Mouse (Mus musculus): Measurements from ENCODE around the gene Slc37a2.
"Not testable (repeated sequence)": the region's sequence is repeated elsewhere in the genome, so short reads cannot be mapped to it uniquely, and the experiment has no call there.

Gene Slc37a2

DNA sequence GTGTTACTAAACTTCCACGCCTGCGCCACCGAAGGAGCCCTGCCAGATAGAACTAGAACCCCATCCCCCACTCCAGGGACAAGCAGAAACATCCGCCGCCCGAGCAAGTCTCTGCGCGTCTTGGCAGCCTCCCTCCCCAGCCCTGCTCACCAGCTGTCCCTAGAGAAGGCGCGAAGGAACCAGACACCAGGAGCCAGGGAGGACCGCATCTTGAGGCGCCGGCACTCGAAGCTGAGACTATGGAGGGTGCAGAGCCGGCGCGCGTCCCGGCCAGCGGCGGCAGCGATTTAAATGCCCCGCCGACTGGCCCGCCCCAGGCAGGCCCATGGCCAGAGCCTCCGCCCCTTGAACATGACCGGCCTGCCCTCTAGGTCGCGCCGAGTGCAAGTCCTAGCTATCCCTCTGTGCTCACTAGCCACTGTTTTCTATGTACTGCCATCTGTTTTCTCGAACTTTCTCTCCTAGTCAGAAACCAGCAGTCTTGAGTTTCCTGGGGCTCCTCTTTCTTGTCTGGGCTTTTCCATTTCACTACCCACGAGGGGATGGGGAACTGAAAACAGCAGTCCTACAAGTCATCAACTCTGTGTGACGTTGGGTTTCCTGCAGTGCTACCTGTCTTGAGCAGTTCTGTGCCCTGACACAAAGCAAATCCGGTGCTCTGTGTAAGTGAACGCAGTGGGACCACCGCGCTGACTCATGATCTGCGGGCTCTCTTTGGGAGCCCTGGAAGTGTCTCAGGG is at the start of gene Slc37a2:
Gene Slc37a2, minus strand, starts transcription at position 590 of the 740 bp plus-strand sequence.
- peak; percentile 53 for DNase-seq (ENCODE audit: low spot score)

DNA sequence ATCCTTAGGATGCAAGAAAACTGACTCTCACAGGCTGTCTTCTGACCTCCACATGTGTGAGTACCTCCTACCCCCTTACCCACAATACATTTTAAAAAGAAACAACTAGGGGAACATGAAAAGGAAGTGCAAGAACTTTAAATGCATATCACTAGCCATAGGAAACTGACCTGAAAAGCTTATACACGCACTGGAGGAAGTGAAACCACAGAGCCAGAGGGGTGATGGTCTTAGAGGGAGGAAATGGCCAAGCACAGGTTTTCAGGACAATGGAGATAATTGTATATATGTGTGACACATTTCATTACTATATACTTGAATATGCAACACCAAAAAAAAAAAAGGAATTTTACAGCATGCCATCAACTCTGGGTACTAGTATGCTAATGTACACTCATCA is 46.2 kb upstream of the Slc37a2 start:
- no peak for DNase-seq (ENCODE audit: low spot score)

DNA sequence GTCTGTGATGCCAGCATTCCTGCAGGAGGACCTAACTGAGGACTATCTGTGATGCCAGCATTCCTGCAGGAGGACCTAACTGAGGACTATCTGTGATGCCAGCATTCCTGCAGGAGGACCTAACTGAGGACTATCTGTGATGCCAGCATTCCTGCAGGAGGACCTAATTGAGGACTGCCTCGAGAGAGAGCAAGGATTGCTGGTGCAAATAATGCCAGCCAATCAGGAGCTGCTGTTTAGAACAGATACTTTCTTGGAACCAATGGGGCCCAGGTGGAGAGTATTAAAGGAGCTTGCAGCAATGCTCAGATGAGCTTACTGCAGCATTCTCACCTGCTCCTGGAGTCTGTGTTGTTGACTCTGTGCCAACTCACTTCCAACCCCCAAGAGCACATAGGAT is 45.0 kb upstream of the Slc37a2 start:
- not testable (repeated sequence) for DNase-seq (ENCODE audit: low spot score)

DNA sequence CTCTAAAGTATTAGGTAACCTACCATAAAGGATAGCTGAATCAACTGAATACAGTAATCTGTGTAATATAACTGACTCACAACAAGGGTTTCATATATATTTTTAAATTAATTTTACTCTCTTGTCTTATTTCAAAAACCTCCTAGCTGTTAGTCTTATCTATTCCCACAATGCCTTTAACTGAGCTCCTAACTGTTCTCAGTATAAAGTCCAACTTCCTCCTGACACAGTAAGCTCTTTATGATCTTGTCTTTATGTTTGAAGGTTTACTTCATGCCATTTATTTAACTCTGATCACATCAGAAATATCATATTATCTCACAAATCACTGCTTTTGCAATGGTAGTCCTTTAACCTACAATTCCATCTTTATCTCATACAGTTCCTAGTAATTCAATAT is 40.0 kb upstream of the Slc37a2 start:
- no peak for DNase-seq (ENCODE audit: low spot score)

DNA sequence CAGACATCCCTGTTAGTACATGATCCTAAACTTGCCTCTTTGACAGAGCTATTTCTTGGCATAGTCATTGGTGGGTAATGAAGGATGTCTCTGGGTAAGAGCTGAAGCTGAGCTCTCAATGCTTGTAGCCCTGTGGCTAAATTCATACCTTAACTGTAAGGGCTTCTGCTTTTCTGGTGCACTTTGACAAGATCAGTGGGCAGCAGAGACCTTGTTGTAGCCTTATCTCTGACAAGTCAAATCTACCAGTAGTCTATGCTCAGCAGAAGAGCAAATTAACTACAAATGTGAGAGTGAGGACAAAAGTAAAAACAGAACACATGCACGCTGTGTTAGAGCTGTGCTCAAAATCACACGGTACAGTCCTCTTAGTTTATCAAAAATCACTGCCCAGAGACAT is 11.1 kb upstream of the Slc37a2 start:
- no peak for DNase-seq (ENCODE audit: low spot score)

DNA sequence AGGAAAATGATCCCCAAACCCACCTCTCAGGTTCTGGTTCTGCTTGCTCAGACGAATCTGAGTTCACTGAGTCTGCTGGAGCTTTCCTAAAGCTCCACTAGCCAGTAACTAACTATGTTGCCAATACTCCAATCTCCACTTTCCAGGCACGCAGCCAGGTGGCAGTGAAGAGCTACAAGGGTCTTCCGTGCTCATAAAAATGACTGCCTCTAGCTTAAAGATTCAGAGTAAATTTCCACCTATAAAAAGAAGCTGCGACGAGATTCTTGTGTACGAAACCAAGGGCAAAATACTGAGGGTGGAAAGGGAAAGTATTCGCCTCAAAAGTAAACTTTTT is 319 bp upstream of the Slc37a2 start:
- peak; percentile 44 for DNase-seq (ENCODE audit: low spot score)

DNA sequence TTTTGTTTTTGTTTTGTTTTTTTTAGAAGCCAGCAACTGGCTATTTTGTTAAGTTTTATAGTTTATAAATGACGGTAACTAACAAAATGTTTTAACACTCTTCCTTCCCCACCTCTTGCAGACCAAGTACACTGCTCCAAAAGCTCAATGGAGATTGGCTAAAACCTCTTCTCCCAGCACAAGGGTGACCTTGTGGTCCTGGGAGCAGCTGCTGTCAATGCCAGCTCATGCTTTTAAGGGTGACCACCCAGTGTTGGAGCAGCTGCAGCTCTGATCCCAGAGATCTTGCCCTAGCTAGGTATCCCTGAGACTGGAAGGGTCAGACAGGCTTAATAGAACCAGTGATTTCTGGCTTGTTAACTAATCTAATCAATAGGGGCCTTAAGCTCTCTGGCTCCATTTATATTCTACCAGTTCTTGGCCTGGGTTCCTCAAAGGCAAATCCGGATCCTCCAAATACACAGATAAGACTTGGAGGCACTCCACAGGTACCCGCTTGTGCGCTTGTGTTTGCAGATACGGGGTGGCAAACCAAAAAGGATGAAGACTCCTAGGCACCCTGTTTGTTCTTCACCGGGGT is 917 bp downstream of the Slc37a2 start:
- no peak for DNase-seq (ENCODE audit: low spot score)

DNA sequence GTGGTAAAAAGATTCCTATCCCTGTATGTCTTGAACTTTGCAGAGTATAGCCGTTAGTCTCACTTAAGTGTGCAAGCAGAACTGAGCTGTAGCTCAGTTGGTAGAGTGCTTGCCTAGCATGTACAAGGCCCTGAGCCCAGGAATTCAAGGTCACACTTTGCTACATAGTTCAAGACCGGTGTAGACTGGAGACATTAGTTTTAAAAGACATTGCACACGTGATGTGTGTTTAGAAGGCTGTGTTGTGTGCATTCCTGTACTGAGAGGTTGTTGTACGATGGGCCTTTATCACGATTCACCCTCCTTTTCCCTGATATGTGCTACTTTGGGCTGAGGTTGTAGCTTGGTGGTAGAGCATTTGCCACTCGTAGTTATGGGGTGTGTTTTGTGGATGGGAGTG is 4.9 kb downstream of the Slc37a2 start:
- no peak for DNase-seq (ENCODE audit: low spot score)

DNA sequence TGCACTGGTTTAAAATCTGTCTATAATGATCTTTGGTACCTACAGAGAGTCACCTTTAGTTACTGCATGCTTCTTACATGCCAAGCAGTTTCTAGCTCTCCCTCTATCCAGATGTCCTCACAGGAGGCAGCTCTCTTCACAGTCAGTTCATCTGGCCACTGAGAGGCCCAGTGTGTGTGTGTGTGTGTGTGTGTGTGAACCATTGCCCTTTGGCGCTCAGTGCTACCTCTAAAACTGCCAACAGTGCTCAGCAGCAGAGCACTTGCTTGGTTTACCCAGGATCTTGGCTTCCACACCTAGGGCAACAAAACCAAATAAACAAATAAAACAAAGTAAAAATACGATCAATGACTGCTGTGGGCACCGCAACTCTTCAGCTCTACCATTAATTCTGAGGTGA is 5.6 kb downstream of the Slc37a2 start:
- DNase-seq (ENCODE audit: low spot score), result no peak

DNA sequence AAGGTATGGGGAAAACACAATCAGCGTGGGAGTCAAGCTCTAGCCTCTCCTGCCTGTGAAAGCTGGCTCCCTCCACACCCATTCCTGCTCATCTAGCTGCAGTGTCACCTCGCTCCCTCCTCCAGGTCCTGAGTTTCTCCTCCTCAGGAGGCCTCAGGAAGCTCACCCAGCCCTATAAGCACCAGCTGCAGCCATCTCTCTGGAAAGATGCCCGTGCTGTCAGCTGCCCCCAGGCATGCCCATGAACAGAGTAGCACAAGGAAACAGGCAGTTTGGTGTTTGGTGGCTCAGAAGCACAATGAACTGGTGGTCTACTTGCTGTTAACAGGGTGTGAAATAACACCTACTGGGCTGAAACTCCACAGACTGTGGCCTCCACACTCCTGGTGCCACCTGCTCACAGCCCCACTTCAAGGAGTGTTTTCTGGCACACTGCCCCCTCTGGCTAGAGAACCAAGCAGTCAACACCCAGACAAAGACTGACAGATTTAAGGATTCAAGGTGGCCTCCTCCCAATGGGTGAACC is 7.1 kb downstream of the Slc37a2 start:
- DNase-seq (ENCODE audit: low spot score), result no peak

DNA sequence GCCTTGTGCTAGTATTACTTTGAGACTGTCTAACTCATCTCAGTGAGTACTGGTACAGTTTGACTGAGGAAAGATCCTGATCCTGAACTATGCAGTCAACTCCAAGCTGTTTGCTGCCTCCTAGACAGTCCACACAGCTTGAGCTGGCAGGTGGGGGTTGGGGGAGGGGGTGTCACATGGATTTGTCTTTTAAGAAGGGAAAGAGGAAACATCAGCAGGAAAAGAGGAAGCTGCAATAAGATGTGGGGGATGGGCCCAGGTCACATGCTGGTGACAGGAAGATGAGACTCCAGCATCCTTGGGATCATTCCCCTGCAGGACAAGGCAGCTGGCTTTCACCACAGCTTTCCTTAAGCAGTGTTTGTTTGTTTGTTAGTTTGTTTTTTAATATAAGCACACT is 8.1 kb downstream of the Slc37a2 start:
- peak; percentile 31 for DNase-seq (ENCODE audit: low spot score)

DNA sequence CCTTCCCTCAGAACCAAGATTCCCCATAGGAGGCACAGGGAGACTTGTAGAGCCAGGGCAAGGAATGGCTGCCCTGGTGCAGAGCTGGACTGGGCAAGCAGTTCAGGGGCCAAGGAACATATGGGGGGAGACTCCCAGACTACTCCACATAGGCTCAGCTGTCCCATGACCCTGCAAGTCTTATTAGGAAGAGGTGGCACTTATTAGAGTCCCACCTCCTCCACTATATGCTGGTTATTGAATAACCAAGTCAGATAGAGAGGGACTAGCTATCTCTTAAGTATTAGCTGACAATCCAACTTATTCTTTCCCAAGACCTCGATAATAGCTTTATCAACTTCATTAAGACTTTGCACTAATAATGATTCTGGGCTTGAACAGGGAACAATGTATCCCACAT is 9.7 kb downstream of the Slc37a2 start:
- no peak for DNase-seq (ENCODE audit: low spot score)

DNA sequence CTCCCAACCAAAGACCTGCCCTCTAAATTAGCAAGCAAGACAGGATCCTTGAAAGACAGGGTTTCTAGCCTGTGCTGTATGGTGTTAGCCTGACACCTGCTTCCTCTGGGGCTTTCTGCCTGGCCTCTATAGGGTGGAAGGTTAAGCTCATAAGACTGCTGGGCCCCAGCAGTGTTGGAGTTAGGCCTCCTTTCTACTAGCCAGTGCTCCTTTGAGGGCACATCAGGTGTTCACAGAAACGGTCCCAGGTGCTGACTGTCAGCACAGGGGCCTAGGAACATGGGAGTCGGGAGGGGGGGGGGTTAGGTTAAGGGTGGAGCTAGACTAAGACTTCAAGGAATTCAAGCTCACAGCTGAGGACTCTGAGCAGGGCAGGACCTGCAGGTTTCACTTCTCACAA is 10.1 kb downstream of the Slc37a2 start:
- DNase-seq (ENCODE audit: low spot score), result no peak

DNA sequence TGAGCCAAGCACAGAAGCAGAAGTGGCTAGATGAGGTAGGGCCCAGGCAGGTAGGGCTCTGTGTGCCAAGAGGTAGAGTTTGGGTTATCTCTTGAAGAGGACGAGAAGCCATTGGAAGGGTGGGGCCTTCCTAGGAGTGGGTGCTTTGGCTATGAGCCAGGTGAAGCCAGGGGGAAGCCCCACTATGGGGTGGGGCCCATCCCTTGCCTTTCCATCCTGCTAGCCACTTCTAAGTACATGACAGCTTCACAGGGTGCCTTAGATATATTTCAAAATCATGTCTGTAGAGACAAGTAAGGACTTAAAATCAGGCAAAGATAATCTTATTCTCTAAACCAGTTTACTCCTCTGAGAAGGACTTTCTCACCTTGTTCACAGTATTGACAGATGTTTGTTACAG is 10.9 kb downstream of the Slc37a2 start:
- DNase-seq (ENCODE audit: low spot score), result no peak

DNA sequence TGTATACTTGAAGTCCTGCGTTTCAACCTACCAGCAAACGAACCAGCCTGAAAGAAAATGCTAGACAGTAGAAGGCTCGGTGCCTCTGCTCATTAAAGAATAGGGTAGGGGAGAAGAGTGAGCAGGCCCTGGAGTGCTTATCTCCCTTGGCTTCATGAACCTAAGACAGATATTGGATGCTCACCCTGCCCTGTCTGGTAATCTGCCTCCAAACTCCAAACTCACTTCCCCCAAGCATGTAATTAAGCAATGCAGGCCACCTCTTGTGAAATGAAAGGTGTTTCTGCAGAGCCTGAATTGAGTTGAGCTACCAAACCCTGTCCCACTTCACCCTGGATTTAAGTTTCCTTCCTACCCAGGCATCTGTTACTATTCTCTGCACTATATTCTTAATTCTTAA is 12.8 kb downstream of the Slc37a2 start:
- no peak for DNase-seq (ENCODE audit: low spot score)

DNA sequence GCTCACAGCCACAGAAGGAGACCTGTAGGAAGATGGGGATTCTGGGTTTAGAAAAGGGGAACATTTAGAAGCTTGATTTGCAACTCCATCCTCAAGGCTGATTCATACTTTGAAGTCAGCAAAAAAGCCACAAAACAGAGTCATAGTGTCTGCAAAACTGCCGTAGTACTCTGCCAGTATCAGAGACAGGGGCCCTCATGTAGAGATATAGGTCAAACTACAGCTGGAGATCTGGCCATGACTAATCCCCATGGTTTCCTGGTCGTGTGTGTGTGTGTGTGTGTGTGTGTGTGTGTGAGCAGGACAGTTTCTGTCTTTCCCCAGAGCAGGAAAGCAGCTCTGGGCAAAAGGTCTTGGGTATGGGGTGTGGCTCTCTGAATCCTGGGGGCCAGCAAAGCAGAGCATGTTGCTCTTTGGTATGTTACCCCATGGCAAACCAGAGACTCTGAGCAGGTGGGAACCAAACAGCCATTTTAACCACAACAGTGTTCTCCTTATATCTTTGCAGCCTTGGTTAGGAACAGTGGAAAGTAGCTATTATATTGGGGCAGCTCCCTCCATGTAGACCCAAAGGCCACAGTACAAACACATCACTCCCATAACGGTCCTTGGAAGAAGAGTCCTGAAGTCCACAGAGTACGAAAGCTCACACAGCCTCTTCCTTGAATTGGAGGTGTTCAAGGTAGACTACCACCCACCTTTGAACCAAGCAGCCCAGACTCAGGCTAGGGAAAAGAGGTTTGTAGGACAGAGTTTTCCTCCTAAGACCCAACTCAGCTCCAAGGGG is 19.4 kb downstream of the Slc37a2 start:
- no peak for DNase-seq (ENCODE audit: low spot score)

DNA sequence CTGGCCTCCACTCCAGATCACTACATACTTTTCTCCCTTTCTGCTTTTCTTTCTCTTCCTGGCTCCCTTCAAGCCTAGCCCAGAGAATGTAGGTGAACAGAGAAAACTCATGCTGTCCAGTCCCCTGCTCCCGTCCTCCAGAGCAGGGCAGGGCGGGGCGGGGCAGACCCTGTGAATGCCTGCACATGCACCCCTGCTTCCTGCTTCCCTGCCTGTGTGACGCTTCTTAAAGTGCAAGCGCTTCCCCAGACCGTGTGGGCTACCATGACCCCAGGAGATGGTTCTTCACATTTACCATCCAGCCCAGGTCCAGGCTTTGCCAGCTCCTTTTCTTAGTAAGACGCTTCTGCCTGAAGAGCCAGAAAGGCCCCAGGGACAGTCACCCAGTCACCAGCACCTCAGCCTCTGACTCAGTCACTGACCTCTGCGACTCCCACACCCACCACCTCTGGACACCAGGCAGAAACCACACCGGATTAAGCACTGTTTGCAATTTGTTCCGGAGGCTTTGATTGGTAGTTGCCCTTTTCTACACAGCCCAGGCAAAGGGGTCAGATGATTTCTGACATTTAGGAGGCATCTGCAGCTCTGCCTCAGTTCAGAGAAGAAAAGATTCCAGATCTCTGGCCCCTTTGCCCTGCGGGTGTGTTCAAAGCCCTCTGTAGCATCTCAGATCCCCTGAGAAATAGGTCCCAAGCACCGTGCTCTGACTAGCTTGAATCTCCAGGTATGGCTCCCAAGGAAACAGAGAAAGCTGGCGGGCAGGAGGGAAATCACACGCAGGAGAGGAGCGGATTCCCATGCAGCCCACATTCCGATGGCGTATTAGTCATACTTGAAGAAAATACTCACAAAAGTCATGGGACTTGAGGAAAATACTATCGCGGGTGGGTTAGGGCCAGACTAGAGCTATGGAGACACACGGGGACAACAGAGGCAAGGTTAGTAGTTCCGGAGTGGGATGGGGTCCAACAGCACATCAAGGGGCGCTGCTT is 23.0 kb downstream of the Slc37a2 start:
- no peak for DNase-seq (ENCODE audit: low spot score)

DNA sequence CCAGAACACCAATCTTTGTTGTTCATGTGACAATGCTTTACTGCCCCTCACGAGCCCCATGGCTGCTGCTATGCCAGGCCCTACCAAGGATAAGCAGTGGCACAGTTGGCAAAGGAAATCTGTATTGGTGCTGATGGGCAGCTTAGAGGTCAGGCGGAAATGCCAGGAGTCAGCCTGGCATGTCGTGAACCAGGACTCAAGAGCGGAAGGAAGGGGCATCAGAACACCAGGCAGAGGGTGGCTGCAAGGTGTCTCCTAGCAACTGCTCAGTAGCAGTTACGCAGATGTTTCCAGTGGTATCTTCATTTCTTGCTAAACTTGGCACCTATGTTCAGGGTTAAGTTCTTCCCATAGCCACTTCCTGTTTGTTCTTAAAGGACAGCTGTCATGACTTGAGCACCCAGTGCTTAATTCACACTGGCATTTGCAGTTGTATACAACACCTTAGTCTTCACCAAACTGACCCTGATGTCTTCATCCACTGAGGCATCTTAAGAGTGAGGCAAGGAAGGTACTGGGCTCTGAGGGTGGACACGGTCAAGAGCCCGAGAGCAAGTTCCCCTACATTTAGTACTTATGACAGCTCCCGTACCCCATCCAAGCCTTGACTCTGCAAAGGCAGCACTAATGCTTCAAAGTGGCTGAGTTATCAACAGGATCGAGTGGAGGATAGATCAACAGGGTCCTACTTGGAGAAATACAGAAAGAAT is 24.9 kb downstream of the Slc37a2 start:
- DNase-seq (ENCODE audit: low spot score), result peak; percentile 28

DNA sequence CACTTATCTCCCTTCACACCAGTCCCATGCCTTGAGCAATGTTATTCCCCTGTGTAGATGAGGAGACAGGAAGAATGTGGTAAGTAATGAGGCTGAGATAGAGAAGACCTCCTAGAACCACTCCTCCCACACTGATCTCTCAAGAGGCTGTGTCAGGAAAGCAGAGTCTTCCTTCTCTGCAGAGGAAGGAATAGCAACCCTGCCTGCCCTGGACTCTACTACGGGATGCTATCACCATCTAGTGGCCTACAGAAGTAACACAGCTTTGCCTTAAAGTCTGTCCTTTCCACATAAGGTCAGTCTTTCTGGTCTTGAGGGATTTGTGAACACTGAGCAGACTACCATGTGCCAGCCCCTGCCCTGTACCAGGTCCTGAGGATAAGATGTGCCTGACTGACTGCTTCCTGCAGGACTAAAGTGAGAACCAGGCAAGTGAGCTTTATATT is 25.6 kb downstream of the Slc37a2 start:
- DNase-seq (ENCODE audit: low spot score), result peak; percentile 66

DNA sequence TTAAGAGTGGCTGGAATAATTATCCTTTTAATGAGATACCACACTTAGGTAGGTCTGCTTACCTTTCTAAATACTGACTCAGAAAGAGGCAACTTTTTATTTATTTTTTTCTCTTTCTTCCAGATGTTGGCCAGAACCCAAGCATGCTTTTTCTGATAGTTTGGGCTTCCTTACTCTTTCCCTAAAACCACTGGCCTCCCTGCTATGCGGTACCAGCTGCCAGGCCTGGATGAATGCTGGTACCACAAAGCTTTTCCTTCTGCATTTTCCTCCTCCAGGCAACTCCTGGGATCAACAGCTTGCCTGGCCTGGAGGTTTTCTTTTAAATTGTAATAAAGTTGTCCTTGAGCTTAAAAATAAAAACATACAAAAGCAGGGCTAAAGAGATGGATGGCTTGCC is 30.0 kb downstream of the Slc37a2 start:
- no peak for DNase-seq (ENCODE audit: low spot score)

DNA sequence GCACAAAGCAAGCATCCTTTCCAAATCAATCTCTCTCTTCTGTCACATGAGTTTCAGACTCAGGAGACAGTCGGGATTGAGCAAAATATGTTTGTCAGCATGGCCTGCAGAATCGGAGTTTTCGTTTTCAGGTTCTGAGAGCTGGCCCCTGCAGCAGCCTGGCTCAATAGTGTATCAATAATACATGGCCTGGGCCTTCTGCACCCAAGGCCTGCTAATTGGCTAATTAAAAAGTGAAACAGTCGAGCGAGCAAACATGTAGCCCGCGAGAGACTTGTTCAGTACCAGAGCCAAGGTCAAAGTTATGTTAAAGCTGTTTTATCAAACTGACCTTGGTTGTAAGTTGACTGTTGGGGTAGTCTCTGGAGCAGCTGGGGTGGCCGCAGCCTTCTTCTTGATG is 34.8 kb downstream of the Slc37a2 start:
- no peak for DNase-seq (ENCODE audit: low spot score)

Data from lung, postnatal 25 days (tissue).